Mouse (Mus musculus): Measurements from ENCODE around the gene Depdc1b.

Gene Depdc1b

GRCm38 (mm10) chr13:108315702-108316486, at the start of gene Depdc1b:
Gene Depdc1b, plus strand, starts transcription at chr13:108316332.
- under 1% methylated on average over 48 of the region's 48 CpGs for WGBS

GRCm38 (mm10) chr13:108267841-108268634, 48.1 kb upstream of the Depdc1b start:
- 82% methylated on average over 9 of the region's 9 CpGs for WGBS

DNA sequence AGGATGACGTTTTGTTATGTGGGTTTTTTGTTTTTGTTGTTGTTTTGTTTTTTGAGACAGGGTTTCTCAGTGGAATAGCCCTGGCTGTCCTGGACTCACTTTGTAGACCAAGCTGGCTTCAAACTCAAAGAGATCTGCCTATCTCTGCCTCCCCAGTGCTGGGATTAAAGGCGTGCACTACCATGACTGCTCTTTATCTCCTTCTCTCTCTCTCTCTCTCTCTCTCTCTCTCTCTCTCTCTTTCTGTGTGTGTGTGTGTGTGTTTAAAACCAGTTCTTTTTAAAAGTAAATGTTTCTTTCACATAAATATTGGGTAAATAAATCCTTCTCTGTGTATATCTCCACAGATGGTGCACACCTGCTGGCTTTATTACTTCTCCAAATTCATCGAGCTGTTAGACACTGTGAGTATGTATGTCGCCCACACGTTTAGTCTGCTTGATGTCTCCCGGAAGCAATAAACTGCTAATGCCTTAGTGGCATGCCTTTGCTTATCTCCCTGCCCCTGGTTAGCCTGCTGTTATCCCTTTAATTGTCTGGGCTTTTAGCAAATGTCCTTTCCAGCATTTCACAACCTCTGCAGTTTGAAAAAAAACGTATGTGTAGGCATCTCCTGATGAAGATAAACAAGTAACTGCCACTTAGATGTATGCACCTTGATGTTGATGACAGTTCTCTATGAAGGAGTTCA, 44.5 kb upstream of the Depdc1b start:
- WGBS = 82% methylated on average over 7 of the region's 7 CpGs

GRCm38 (mm10) chr13:108272332-108272731, 43.8 kb upstream of the Depdc1b start:
- 79% methylated on average over 8 of the region's 8 CpGs for WGBS

- 48% methylated on average over 15 of the region's 15 CpGs for WGBS
These were observed 43.1 kb upstream of the Depdc1b start for GRCm38 (mm10) chr13:108273034-108273433.

DNA sequence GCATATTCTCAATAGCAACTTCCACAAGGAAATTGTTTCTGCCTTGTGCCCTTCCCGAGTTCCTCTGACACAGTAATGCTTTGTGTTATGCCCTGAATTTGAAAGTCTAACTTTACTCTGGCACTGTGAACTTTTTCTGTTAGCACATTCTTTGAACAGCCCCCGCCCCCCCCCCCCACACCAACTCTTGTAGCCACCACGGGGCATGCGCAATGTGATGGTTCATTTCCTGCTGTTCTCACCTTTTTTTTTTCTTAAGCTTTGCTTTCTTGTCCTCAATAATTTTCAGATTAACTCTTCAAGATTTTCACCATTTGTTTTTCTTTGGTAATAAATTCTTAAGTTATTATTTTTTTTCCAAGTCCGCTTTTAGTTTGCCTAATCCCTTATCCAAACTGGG, 42.7 kb upstream of the Depdc1b start:
- WGBS = 52% methylated on average over 5 of the region's 5 CpGs

- WGBS = 40% methylated on average over 1 of the region's 1 CpGs
These were observed 39.6 kb upstream of the Depdc1b start for GRCm38 (mm10) chr13:108276561-108276960.

DNA sequence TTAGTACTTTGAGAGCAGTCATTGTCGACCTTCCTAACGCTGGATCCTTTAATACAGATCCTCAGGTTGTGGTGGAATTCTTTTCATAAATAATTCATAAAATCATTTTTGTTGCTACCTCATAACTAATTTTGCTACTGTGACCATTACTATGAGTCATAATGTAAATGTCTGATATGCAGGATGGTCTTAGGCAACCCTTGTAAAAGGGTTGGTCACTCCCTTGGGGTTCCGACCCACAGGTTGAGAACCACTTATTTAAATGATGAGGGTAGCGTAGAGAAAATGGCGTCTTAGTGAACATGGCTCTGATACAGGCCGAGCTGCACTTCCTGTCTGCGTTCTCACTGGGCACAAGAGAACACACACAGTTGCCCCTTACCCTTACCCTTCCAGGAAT, 38.8 kb upstream of the Depdc1b start:
- WGBS = 91% methylated on average over 7 of the region's 7 CpGs

GRCm38 (mm10) chr13:108278592-108278991, 37.5 kb upstream of the Depdc1b start:
- 61% methylated on average over 6 of the region's 6 CpGs for WGBS

DNA sequence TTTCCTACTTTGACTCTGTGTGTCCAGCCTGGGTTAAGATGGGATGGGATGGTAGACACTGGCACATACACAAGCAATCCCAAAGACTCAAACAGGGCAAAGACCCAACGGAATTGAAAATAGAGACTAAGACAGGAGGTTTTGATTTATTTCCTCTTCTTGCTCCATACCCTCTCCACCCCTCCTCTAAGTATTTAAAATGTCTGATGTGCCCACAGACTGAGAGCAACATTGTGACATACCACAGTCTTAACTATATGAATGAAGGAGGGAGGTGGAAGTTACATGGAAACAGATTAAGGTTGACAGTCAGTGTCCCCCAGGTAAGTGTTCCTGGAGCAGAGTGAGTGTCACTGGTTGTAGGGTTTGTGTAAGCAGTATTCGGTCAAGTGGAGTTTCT, 31.8 kb upstream of the Depdc1b start:
- 95% methylated on average over 2 of the region's 2 CpGs for WGBS

GRCm38 (mm10) chr13:108287953-108288352, 28.2 kb upstream of the Depdc1b start:
- WGBS = 61% methylated on average over 3 of the region's 3 CpGs

DNA sequence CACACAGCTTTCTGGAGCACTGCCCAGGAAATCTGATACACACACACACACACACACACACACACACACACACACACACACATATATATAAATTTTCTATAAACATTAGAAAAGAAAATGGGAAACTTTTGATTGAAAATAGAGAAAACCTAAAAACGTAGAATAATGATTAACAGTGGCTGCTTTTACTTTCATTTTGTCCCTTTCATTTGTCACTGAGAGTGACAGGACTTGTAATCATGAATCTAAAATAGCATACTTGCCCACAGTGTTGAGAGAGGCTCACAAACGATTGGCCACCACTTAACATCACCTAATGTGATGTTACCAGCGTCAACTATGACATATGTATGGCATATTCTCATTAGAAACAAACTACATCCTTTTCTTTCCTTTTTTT, 26.7 kb upstream of the Depdc1b start:
- 75% methylated on average over 3 of the region's 3 CpGs for WGBS

DNA sequence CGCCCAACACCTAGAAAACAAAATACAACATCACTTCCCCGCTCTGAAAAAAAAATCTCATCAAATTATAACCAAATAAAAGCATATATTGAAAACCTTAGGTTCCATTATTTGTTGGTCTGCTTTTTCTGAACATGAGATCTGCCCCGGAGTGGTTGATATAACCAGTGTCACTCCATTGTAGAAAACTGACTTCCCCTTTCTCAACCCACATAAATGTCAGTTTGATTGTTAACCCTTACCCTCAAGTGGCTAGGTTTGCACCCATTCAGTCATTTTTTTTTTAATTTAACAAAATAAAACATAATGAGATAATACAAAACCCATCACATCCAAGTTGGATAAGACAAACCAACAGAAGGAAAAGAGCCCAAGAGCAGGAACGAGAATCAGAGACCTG, 25.8 kb upstream of the Depdc1b start:
- WGBS = 90% methylated on average over 4 of the region's 4 CpGs

GRCm38 (mm10) chr13:108297350-108298093, 18.6 kb upstream of the Depdc1b start:
- 37% methylated on average over 12 of the region's 12 CpGs for WGBS

- WGBS = 68% methylated on average over 5 of the region's 5 CpGs
These were observed 17.9 kb upstream of the Depdc1b start for GRCm38 (mm10) chr13:108298241-108298640.

GRCm38 (mm10) chr13:108300346-108300950, 15.7 kb upstream of the Depdc1b start:
- 38% methylated on average over 5 of the region's 5 CpGs for WGBS

DNA sequence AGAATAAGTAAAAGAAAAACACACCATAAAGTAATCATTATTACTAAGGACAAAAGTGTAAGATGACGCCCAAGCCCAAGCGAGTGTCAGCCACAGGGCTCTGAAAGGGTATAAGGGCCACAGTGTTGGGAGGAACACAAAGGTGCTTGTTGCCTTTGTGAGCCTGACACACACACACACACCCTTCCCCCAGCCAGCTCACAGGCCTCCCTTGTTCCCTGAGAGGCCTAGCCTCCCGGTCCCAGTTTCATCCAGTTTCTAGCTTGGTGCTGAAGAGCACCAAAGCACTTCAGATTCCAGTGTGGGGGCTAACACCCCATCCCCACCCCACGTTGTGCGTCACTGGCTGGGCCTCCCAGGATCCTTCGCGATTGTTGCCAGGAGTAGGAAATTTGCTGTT, 14.7 kb upstream of the Depdc1b start:
- 68% methylated on average over 7 of the region's 7 CpGs for WGBS

DNA sequence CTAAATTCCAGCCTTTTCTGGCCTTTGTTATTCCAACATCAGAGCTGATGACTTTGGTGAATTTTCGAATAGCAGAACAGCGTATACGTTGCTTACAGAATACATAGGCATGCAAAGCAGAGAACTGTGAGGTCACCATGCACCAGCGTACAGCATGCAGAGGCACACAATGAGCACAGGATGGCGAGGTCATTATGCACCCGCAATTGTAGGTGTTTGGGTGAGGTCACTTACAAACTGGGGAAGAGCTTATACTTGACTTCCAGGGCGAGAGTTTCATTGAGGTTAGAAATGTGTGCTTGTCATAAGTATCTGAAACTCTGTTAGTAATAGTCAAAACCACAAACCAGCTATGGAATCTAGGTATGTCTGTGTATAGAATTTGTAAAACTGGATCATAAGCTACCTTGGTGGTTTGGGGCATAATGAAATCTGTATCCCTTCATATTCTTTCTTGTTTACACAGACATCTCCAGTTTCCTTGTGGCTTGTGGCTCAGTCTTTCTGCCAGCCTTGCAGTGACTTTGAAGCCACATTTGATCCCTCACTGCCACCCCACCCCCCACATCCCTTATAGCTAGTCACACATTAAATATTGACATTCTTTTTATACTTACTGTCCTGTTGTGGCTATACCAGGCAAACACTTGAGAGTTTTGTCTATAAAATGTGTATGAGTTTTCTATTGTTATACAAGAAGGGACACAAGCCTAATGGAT, 13.0 kb upstream of the Depdc1b start:
- WGBS = 91% methylated on average over 7 of the region's 7 CpGs

DNA sequence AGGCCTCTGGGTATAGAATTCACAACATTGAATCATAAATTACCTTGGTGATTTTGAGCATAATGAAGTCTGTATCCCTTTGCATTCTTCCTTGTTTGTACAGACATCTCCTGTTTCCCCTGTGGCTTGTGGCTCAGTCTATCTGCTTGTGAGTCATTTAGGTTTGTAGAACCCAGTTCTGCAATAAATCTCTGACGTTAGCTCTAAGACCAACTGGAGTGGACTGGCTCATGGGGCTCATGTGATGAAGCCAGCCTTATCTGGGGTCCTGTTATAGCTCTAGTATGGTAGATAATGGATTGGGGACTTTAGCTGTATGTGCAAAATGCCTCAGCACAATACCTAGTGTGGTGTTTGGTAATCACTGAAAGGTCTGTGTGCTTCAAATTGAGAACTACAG, 12.3 kb upstream of the Depdc1b start:
- 87% methylated on average over 1 of the region's 1 CpGs for WGBS

DNA sequence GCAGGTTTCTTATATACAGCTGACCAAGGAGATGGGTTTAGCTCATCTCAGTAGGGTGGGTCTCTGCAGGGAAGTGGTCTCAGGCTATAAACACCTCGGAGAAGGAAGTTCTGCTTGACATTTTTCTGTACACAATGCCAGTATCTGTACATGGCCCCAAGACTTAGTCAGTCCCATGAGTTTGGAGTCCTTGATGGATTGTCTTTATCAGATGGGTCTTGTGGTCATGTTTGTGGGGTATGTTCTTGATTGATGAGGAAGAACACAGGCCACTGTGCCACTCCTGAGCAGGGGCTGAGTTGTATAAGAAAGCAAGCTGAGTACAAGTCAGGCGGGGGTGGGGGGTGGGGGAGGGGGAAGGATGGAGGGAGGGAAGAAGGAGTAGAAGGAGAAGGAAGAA, 11.5 kb upstream of the Depdc1b start:
- 63% methylated on average over 2 of the region's 2 CpGs for WGBS

DNA sequence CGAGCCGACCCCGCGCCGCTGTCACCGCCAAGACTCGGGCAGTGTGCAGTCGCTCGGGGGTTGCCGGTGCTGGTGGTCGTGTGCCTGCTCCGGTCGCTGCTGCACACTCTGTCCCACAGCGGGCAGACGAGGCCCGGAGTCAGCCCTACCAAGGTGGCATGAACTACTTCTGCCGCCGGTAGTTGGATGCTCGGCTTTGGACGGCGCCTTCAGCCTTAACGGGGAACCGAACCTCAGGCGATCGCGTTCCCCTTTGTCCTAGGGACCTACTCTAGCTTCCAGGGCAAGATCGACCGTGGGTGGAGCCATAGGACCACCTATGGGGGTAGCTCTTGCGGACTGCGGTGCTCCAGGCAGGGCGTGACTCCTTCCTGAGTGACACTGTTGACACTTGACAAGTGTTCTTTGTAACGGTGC, 363 bp downstream of the Depdc1b start:
- under 1% methylated on average over 32 of the region's 32 CpGs for WGBS

All from cerebral cortex, adult 2 months (tissue).